Mouse (Mus musculus) liver, embryonic 12.5 days (tissue): ENCODE data around the gene Cd59b. TPM values are rescaled to one million over a fixed set of nuclear protein-coding genes. Genes with fewer than 3 reads are reported as not detected.
"Not testable (repeated sequence)": the region's sequence is repeated elsewhere in the genome, so short reads cannot be mapped to it uniquely, and the experiment has no call there.

Source experiments
- ATAC-seq: fragments of 200-750 bp; cut with Nextera tagmentation; 2 replicates; pipeline ENCODE4 v1.8.0; 2017; ENCODE audit warnings: moderate number of reproducible peaks, mild to moderate bottlenecking, moderate library complexity
- H3K27ac ChIP-seq: fragments of 300-500 bp; sonication (generic); 2 replicates; pipeline ENCODE4 v1.5.1; 2016; ENCODE audit warnings: mild to moderate bottlenecking
- H3K27me3 ChIP-seq: fragments of 300-500 bp; sonication (generic); replicated peaks from 2 replicates; pipeline ENCODE4 v1.6.1; 2016; ENCODE audit warnings: mild to moderate bottlenecking, moderate library complexity
- H3K36me3 ChIP-seq: fragments of 300-500 bp; sonication (generic); 2 replicates; pipeline ENCODE4 v1.6.1; 2016; ENCODE audit warnings: mild to moderate bottlenecking, moderate library complexity
- H3K4me1 ChIP-seq: fragments of 300-500 bp; sonication (generic); 2 replicates; pipeline ENCODE4 v1.6.1; 2016
- H3K4me2 ChIP-seq: fragments of 300-500 bp; sonication (generic); 2 replicates; pipeline ENCODE4 v1.6.1; 2016; ENCODE audit warnings: mild to moderate bottlenecking, moderate library complexity
- H3K4me3 ChIP-seq: fragments of 300-500 bp; sonication (generic); 2 replicates; pipeline ENCODE4 v1.5.1; 2016; ENCODE audit warnings: mild to moderate bottlenecking, moderate library complexity
- H3K9ac ChIP-seq: fragments of 300-500 bp; sonication (generic); 2 replicates; pipeline ENCODE4 v1.6.1; 2016; ENCODE audit warnings: mild to moderate bottlenecking, moderate library complexity
- H3K9me3 ChIP-seq: fragments of 300-500 bp; sonication (generic); replicated peaks from 2 replicates; pipeline ENCODE4 v1.6.1; 2016; ENCODE audit warnings: mild to moderate bottlenecking, moderate library complexity
- WGBS: fragments of 180-500 bp; shearing (Covaris S2); methylation state at CpG from one replicate; pipeline ENCODE4 v1.1.7; 2016; ENCODE audit not compliant: insufficient replicate concordance; 5-methylcytosine and 5-hydroxymethylcytosine counted together
- polyA plus RNA-seq: library from polyadenylated mRNA; unstranded; fragments of >200 nt; fragmentation: Nextera tagmentation; extraction: Ambion mirVana; gene quantifications from 2 replicates; pipeline ENCODE4 v1.2.1, GENCODE M21; 2016

Cd59b gene
- polyA plus RNA-seq, 1 experiment from 2014 or later, result 10.4 TPM

DNA sequence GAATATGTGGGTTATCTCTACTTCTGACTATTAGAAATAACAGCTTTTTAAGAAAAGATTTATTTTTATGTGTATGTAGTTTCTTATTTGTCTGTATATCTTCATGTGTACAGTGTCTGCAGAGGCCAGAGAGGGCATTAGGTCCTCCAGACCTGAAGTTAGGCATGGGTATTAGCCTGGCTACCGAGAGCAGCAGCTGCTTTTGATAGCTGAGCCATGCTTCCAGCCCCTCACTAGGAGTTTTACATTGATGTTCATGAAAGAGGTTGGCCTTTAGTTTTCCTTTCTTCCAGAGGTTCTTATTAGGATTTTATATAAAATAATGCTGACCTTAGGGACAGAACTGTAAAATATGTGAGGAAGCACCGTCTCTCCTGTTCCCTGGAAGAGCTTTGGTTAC is 31.4 kb upstream of the Cd59b start:
- Histone ChIP-seq H3K27ac (no peak overlapping the region), H3K27me3 (no peaks in the 10 kb centered on the region), H3K9ac (no peak overlapping the region), H3K9me3 (no peaks in the 10 kb centered on the region), H3K4me3 (no peak overlapping the region), H3K36me3 (peaks cover 84% of the 10 kb centered on the region), H3K4me1 (peaks cover 23% of the 10 kb centered on the region), H3K4me2 (no peak overlapping the region)
- WGBS, result 87% methylated on average over 2 of the region's 2 CpGs
- no peak for ATAC-seq

DNA sequence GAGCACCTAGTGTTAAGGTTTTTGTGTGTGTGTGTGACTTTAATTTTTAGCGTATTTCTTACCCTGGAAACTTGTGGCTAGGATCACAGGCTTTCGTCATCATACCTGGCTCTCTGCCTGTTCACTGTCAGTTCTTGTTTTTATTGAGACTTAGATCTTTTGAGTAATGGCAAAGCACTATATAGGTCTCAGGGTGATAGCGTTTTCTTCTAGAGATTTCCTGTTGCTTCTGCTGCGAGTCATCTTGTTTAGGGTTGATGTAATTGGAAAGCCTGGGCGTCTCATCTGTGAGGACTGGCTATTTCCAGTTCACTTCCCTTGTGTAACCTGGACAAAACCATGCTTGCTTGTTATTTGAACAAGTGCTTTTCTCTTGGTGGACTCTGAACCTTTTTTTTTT is 28.0 kb upstream of the Cd59b start:
- no peak overlapping the region for H3K4me3 ChIP-seq
- no peaks in the 10 kb centered on the region for H3K9me3 ChIP-seq
- no peak for ATAC-seq
- H3K27ac ChIP-seq, result no peak overlapping the region
- H3K27me3 ChIP-seq, result no peaks in the 10 kb centered on the region
- no peak overlapping the region for H3K9ac ChIP-seq
- peaks cover 26% of the 10 kb centered on the region for H3K4me1 ChIP-seq
- peaks cover 81% of the 10 kb centered on the region for H3K36me3 ChIP-seq
- 80% methylated on average over 5 of the region's 5 CpGs for WGBS
- H3K4me2 ChIP-seq, result no peak overlapping the region

DNA sequence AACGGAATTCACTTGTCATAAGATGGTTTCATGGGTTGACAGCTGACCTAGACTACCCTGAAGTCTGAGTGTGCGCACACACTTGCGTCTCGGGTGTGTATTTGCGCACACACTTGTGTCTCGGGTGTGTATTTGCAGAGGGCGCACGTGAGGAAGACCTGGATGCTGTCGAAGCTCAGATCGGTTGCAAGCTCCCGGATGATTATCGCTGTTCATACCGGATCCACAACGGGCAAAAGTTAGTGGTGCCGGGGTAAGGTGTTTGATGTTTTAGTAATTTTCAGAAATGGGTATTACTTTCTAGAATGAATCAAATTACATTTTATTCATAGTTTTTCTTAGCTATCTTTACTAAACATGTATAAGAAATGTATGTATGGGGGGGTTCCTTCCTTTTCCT is 26.9 kb upstream of the Cd59b start:
- ATAC-seq, result no peak
- Histone ChIP-seq H3K4me1 (peaks cover 26% of the 10 kb centered on the region), H3K4me3 (no peak overlapping the region), H3K9me3 (no peaks in the 10 kb centered on the region), H3K27ac (no peak overlapping the region), H3K36me3 (peaks cover 76% of the 10 kb centered on the region), H3K4me2 (no peak overlapping the region), H3K9ac (no peak overlapping the region), H3K27me3 (no peaks in the 10 kb centered on the region)
- WGBS, result 92% methylated on average over 15 of the region's 15 CpGs

DNA sequence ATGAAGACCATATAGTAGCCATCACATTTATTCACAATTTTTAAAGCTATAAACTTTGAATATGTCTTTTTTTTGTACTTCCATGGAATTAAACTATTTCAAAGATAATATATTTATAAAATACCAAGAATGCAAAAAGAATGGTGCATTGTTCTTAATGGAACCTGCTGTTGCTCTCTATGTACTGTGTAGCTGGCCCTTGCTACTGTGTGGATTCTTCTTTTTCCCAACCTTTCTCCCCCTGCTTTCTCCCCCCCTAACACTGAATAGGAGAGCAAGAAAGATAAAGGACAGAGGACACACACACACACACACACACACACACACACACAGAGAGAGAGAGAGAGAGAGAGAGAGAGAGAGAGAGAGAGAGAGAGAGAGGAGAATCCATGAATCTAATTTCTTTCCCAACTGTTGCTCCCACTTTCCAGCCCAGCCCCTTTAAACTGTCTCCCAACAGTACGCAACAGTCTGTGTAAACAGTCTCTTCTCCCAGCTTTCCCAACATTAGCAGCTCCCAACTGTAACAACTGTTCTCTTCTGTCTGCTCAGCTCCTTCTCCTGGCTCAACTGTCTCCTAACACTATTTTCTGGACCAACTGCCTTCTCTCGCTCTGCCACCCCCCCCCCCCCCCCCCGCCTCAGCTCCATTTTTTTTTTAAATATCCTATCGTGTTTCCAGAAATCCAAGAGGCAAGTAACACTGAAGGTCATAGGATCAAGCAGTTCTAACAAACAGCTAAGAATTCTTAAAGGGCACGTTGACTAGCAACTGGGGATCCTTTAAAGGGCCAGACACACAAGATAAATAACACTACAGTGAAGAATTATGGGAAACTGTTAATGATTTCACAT is 25.8 kb upstream of the Cd59b start:
- Histone ChIP-seq H3K36me3 (peaks cover 78% of the 10 kb centered on the region), H3K27me3 (no peaks in the 10 kb centered on the region), H3K9ac (no peak overlapping the region), H3K4me2 (peak overlapping the region; percentile 4; the same call in 1 of the 2 replicates), H3K4me3 (no peak overlapping the region), H3K9me3 (no peaks in the 10 kb centered on the region), H3K27ac (peak overlapping the region; percentile 34; the same call in 1 of the 2 replicates), H3K4me1 (peaks cover 26% of the 10 kb centered on the region)
- ATAC-seq, result no peak
- WGBS, result 65% methylated on average over 5 of the region's 5 CpGs

DNA sequence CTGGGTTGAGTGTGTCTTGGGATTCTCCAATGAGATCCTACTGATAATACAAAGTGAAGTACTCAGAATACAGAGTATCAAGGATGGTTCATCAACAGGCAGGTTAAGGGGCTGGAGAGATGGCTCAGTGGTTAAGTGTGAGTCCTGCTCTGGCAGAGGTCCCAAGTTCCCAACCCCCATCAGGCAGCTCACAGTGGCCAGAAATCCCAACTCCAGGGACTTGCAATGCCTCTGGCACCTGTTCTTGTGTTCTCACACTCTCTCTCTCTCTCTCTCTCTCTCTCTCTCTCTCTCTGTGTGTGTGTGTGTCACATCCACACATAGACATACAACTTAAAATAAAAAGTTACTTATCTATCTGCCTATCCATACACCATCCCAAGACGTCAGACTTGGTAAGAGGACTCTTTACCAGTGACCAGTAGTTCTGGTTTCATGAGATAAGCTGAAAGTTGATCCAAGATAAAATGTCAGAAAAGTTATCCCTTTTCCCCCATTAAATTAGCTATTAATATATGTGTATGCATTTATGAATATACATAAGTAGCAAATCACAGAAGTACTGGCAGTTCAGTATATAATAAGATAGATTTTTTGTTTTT is 25.1 kb upstream of the Cd59b start:
- H3K9me3 ChIP-seq, result no peaks in the 10 kb centered on the region
- H3K36me3 ChIP-seq, result peaks cover 77% of the 10 kb centered on the region
- H3K9ac ChIP-seq, result 0 out of 2 replicates have a peak overlapping the region, but pooled peaks have one; percentile 3
- peak overlapping the region; percentile 34; the same call in 1 of the 2 replicates for H3K27ac ChIP-seq
- H3K4me1 ChIP-seq, result peaks cover 26% of the 10 kb centered on the region
- no peaks in the 10 kb centered on the region for H3K27me3 ChIP-seq
- WGBS, result 16% methylated on average over 1 of the region's 1 CpGs
- H3K4me3 ChIP-seq, result no peak overlapping the region
- ATAC-seq, result peak; percentile 78
- H3K4me2 ChIP-seq, result peak overlapping the region; percentile 4; the same call in 1 of the 2 replicates

DNA sequence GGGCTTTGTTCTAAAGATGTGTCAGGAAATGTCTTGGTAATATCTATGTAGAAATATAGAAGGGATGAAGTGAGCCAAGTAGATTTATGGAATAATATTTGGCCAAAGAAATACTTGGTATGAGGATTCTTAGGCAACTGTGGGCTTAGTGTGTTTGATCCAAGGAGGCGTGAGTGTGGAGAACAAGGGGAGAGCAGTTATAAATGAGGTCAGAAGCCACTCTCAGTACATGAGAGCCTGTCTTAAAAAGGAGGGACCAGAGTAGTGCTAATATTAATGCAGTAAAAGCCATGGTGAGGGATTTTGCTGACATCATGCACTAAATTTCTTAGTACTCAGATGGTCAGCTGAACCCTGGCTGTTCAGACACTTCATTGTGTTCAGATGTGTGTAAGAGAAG is 11.3 kb upstream of the Cd59b start:
- peaks cover 67% of the 10 kb centered on the region for H3K36me3 ChIP-seq

DNA sequence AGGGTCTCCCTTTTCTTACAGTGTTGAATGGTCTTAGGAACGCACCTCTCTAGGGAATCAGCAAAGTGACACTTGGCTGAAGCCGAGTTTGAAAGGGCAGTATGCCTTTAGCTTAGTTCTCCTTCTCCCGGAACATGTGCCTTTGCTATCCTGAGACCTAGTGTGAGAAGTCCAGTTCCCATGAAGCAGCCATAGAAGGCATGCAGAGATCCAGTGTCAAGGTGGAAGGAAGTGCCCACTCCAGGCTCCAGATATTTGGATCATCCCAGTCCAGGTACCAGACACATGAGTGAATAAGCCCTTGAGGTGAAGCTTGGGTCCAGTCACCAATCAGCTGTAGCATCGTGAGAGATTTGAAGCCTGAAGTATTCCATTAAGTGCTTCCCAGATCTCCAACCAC is 10.7 kb upstream of the Cd59b start:
- Histone ChIP-seq H3K9me3 (no peaks in the 10 kb centered on the region), H3K4me2 (no peak overlapping the region), H3K27me3 (no peaks in the 10 kb centered on the region), H3K9ac (no peak overlapping the region), H3K27ac (no peak overlapping the region), H3K4me3 (no peak overlapping the region), H3K4me1 (peaks cover 9% of the 10 kb centered on the region), H3K36me3 (peaks cover 61% of the 10 kb centered on the region)
- WGBS, result 90% methylated on average over 4 of the region's 4 CpGs
- ATAC-seq, result no peak

More for the DNA sequence above, 11.3 kb upstream of the Cd59b start:
- ATAC-seq, result no peak
- H3K27me3 ChIP-seq, result no peaks in the 10 kb centered on the region
- no peak overlapping the region for H3K4me2 ChIP-seq
- no peak overlapping the region for H3K4me3 ChIP-seq
- H3K4me1 ChIP-seq, result 0 out of 2 replicates have a peak, but pooled peaks cover 6% of the 10 kb centered on the region
- no peak overlapping the region for H3K27ac ChIP-seq
- H3K9me3 ChIP-seq, result no peaks in the 10 kb centered on the region
- no peak overlapping the region for H3K9ac ChIP-seq
- 74% methylated on average over 1 of the region's 1 CpGs for WGBS

DNA sequence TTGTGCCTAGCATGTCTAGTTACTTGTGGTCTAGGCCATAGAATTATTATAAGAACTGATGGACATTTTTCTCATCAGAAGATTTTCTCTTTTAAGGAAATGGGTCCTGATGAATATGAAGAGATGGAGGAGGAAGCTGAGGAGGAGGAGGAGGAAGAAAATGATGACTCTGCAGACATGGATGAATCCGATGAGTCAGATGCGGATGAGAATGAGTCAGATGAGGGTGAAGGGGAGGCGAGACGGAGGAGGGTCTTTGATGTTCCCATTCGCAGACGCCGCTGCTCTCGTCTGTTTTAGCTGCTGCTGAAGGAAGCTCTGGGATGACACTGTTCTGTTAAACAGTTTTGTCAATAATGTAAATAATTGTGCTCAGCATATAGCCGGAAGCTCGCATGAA is 9.9 kb upstream of the Cd59b start:
- no peak overlapping the region for H3K27ac ChIP-seq
- H3K27me3 ChIP-seq, result no peaks in the 10 kb centered on the region
- no peak for ATAC-seq
- peaks cover 17% of the 10 kb centered on the region for H3K4me1 ChIP-seq
- no peak overlapping the region for H3K4me2 ChIP-seq
- H3K9me3 ChIP-seq, result no peaks in the 10 kb centered on the region
- no peak overlapping the region for H3K9ac ChIP-seq
- peaks cover 53% of the 10 kb centered on the region for H3K36me3 ChIP-seq
- WGBS, result 81% methylated on average over 10 of the region's 10 CpGs
- H3K4me3 ChIP-seq, result no peak overlapping the region

DNA sequence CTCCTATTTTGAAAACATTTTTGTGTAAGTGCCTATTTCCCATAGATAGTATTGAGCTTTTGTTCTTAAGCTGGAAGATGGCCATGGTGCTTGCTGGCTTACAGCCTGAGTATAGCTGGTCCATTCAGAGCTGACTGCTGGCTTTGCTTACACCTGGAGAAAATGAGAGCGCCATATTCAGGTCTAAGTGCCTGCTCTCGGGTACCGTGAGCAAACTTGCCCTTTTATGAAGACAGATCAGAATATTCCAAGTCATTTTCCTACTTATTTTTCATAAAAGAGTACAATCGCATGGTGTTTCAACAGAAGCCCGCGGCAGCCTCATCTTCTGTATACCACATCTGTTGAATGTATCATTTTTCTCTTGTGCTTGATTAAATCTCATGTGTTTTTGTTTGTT is 8.7 kb upstream of the Cd59b start:
- peaks cover 22% of the 10 kb centered on the region for H3K4me1 ChIP-seq
- no peaks in the 10 kb centered on the region for H3K27me3 ChIP-seq
- ATAC-seq, result no peak
- H3K9me3 ChIP-seq, result no peaks in the 10 kb centered on the region
- no peak overlapping the region for H3K9ac ChIP-seq
- no peak overlapping the region for H3K27ac ChIP-seq
- peaks cover 45% of the 10 kb centered on the region for H3K36me3 ChIP-seq
- H3K4me3 ChIP-seq, result no peak overlapping the region
- H3K4me2 ChIP-seq, result no peak overlapping the region
- WGBS, result 92% methylated on average over 6 of the region's 6 CpGs

DNA sequence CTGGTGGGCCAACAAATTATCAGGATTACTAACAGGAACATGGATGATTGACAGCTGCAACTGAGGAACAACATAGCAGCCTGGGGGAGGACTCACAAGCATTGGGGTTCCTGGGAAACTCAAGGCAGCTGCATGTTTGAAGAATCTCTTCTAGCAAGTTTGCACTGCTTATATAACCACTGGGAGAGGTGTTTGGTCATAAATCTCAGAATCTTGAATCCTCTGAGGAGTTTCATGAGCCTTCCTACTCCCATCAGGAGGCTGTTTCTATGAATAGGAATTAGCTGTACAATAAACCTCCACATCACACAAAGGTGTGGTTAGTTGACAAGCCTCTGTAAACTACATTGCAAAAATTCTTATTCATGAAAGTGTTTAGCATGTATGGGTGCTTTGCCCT is 7.0 kb upstream of the Cd59b start:
- H3K27ac ChIP-seq, result no peak overlapping the region
- no peak for ATAC-seq
- no peaks in the 10 kb centered on the region for H3K9me3 ChIP-seq
- H3K4me1 ChIP-seq, result peaks cover 35% of the 10 kb centered on the region
- no peak overlapping the region for H3K4me3 ChIP-seq
- no peaks in the 10 kb centered on the region for H3K27me3 ChIP-seq
- no peak overlapping the region for H3K4me2 ChIP-seq
- no peak overlapping the region for H3K9ac ChIP-seq
- peaks cover 42% of the 10 kb centered on the region for H3K36me3 ChIP-seq

DNA sequence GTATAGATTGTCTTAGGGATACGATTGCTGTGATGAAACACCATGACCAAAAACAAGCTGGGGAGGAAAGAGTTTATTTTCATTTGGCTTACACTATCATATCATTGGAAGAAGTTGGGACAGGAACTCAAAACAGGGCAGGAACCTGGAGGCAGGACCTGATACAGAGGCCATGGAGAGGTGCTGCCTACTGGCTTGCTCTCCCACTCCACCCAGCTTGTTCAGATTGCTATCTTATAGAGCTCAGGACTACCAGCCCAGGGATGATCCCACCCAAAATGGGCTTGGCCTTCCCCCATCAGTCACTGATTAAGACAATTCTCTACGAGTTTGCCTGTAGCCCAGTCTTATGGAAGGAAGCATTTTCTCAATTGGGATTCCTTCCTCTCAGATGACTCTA is 5.5 kb upstream of the Cd59b start:
- peaks cover 32% of the 10 kb centered on the region for H3K36me3 ChIP-seq
- ATAC-seq, result peak; percentile 85
- H3K9me3 ChIP-seq, result no peaks in the 10 kb centered on the region
- WGBS, result 58% methylated on average over 2 of the region's 2 CpGs
- no peak overlapping the region for H3K27ac ChIP-seq
- no peak overlapping the region for H3K9ac ChIP-seq
- H3K27me3 ChIP-seq, result no peaks in the 10 kb centered on the region
- no peak overlapping the region for H3K4me2 ChIP-seq
- no peak overlapping the region for H3K4me3 ChIP-seq
- peaks cover 44% of the 10 kb centered on the region for H3K4me1 ChIP-seq

DNA sequence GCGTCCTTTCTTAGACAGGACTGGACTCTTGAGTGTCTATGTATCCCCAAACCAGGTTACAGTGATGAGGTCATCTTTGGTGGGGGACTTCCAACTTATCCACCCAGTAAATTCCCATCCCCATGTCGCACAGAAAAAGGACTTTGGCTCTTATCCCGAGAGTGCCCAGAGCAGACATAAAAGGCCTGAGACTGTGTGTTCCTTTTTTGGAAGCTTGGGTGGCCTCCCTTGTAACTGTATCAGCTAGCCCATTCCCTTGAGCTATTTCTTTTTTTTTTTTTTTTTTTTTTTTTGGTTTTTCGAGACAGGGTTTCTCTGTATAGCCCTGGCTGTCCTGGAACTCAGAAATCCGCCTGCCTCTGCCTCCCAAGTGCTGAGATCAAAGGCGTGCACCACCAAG is 4.1 kb upstream of the Cd59b start, which contains the start of gene Gm10912:
Gene Gm10912, plus strand, starts transcription at position 301 of the 400 bp plus-strand sequence.
- H3K27ac ChIP-seq, H3K27me3 ChIP-seq, H3K4me2 ChIP-seq, H3K9ac ChIP-seq, H3K9me3 ChIP-seq, H3K4me3 ChIP-seq, ATAC-seq: not testable (repeated sequence)
- WGBS, result 80% methylated on average over 6 of the region's 6 CpGs
- H3K36me3 ChIP-seq, result peaks cover 21% of the 10 kb centered on the region
- H3K4me1 ChIP-seq, result peaks cover 57% of the 10 kb centered on the region
